Mouse (Mus musculus) ovary, adult 18-20 months (tissue): ENCODE measurements around the gene Aph1b.

Source experiments
- DNase-seq: peaks from one replicate; pipeline ENCODE4 v3.0.0; 2022; ENCODE audit warnings: low spot score, mixed read lengths

Gene Aph1b

GRCm38 (mm10) chr9:66739516-66739915 lies 55.8 kb downstream of the Aph1b start:
- DNase-seq = no peak

- no peak for DNase-seq
Observed at GRCm38 (mm10) chr9:66736551-66736950, 58.7 kb downstream of the Aph1b start.

GRCm38 (mm10) chr9:66736016-66736415 lies 59.3 kb downstream of the Aph1b start:
- DNase-seq = no peak

- DNase-seq = no peak
Observed at GRCm38 (mm10) chr9:66735122-66735521, 60.2 kb downstream of the Aph1b start.

- no peak for DNase-seq
Observed at GRCm38 (mm10) chr9:66734568-66734967, 60.7 kb downstream of the Aph1b start.

GRCm38 (mm10) chr9:66732791-66733691 lies 62.2 kb downstream of the Aph1b start:
- peak; percentile 38 for DNase-seq

GRCm38 (mm10) chr9:66731284-66731683 lies 64.0 kb downstream of the Aph1b start:
- DNase-seq = no peak

GRCm38 (mm10) chr9:66730556-66730955 lies 64.7 kb downstream of the Aph1b start:
- no peak for DNase-seq

- DNase-seq = no peak
Observed at GRCm38 (mm10) chr9:66727333-66727732, 68.0 kb downstream of the Aph1b start.

- DNase-seq = no peak
Observed at GRCm38 (mm10) chr9:66725591-66725990, 69.7 kb downstream of the Aph1b start.
